22 mouse cellular contexts compared by ENCODE assay signal in the genomic region with DNA sequence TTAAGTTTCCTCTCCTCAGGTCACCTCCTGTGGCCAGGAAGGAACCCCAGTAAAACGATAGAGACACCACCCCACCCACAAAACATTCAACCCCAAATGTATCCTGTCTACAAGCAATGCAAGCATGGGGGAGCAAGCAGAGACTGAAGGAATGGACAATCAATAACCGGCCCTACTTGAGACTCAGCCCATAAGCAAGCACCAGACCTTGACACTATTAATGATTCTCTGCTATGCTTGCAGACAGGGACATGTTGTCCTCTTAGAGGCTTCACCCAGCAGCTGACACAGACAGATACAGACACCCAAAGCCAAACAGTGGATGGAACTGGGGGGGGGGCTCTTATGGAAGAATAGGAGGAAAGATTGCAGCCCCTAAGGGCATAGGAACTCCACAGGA. TPM values are rescaled to one million over a fixed set of nuclear protein-coding genes. Genes with fewer than 3 reads are reported as not detected.
"Had no signal": no experiment of that assay in that cellular context is flagged by ENCODE, and none has a peak within 500 bp of the region (broad histone marks: within the 10 kb centered on the region; RNA-seq: fewer than 3 reads in every experiment).

No protein-coding gene starts in this region.

- DNase-seq: lung, adult 2 months; lung, postnatal 14 days; lung, postnatal 36 days; right cerebral cortex, postnatal 14 days; thymus, adult 2 months; thymus, postnatal 25 days; thymus, postnatal 4 days had no signal

- H3K27me3 ChIP-seq: lung, embryonic 15.5 days; megakaryocyte, embryonic 14.5 days; midbrain, embryonic 13.5 days; midbrain, embryonic 15.5 days; neural tube, embryonic 12.5 days; stomach, embryonic 15.5 days had no signal

- H3K36me3 ChIP-seq: lung, embryonic 15.5 days; midbrain, embryonic 13.5 days; midbrain, embryonic 15.5 days; neural tube, embryonic 12.5 days; stomach, embryonic 15.5 days had no signal

- H3K4me3 ChIP-seq: lung, embryonic 15.5 days; megakaryocyte, embryonic 14.5 days; midbrain, embryonic 13.5 days; midbrain, embryonic 15.5 days; neural tube, embryonic 12.5 days; stomach, embryonic 15.5 days had no signal

- ATAC-seq: lung, postnatal 0 days; midbrain, embryonic 13.5 days; midbrain, embryonic 15.5 days had no signal

- H3K9ac ChIP-seq: lung, embryonic 15.5 days; midbrain, embryonic 13.5 days; midbrain, embryonic 15.5 days; neural tube, embryonic 12.5 days; stomach, embryonic 15.5 days had no signal

- H3K27ac ChIP-seq: lung, embryonic 15.5 days; macrophage; midbrain, embryonic 13.5 days; midbrain, embryonic 15.5 days; neural tube, embryonic 12.5 days; stomach, embryonic 15.5 days; stomach, postnatal 0 days had no signal

- H3K4me1 ChIP-seq: lung, embryonic 15.5 days; midbrain, embryonic 13.5 days; midbrain, embryonic 15.5 days; neural tube, embryonic 12.5 days; stomach, embryonic 15.5 days had no signal

- H3K9me3 ChIP-seq: lung, embryonic 15.5 days; midbrain, embryonic 13.5 days; midbrain, embryonic 15.5 days; stomach, embryonic 15.5 days had no signal

- H3K4me2 ChIP-seq: lung, embryonic 15.5 days; midbrain, embryonic 11.5 days; midbrain, embryonic 13.5 days; midbrain, embryonic 15.5 days; neural tube, embryonic 12.5 days; stomach, embryonic 15.5 days had no signal

RNA-seq across cellular contexts. Expression of a gene that starts 5.1 kb away (rescaled TPM):
- total RNA-seq: megakaryocyte progenitor cell, adult 5-6 weeks; monocyte, adult 5-6 weeks; neutrophil, adult 5-6 weeks had no signal
- polyA plus RNA-seq: lung, adult 2 months; lung, embryonic 15.5 days; lung, postnatal 0 days; macrophage; midbrain, embryonic 11.5 days; neural tube, embryonic 12.5 days; neural tube, embryonic 14.5 days; stomach, embryonic 15.5 days had no signal

RNA-seq across cellular contexts. Expression of a gene that starts 5.1 kb away (rescaled TPM):
- total RNA-seq: megakaryocyte progenitor cell, adult 5-6 weeks; midbrain, postnatal 0 days; monocyte, adult 5-6 weeks; neutrophil, adult 5-6 weeks had no signal
- polyA plus RNA-seq: lung, embryonic 15.5 days; lung, postnatal 0 days; macrophage; midbrain, embryonic 11.5 days; midbrain, embryonic 13.5 days; midbrain, embryonic 15.5 days; midbrain, postnatal 0 days; neural tube, embryonic 12.5 days; neural tube, embryonic 14.5 days; stomach, embryonic 15.5 days; stomach, postnatal 0 days had no signal

RNA-seq across cellular contexts. Expression of a gene that starts 6.0 kb away (rescaled TPM):
- total RNA-seq: megakaryocyte progenitor cell, adult 5-6 weeks; monocyte, adult 5-6 weeks; neutrophil, adult 5-6 weeks had no signal
- polyA plus RNA-seq: lung, embryonic 15.5 days; lung, postnatal 0 days; macrophage; midbrain, embryonic 11.5 days; midbrain, embryonic 13.5 days; midbrain, embryonic 15.5 days; neural tube, embryonic 12.5 days; neural tube, embryonic 14.5 days; stomach, postnatal 0 days had no signal

RNA-seq across cellular contexts. Expression of a gene that starts 43.1 kb away (rescaled TPM):
- total RNA-seq: megakaryocyte progenitor cell, adult 5-6 weeks; midbrain, postnatal 0 days; monocyte, adult 5-6 weeks; neutrophil, adult 5-6 weeks had no signal
- polyA plus RNA-seq: lung, postnatal 0 days; macrophage; midbrain, embryonic 11.5 days; midbrain, embryonic 13.5 days; midbrain, embryonic 15.5 days; neural tube, embryonic 12.5 days; neural tube, embryonic 14.5 days; stomach, postnatal 0 days had no signal
